Mouse (Mus musculus) heart, embryonic 16.5 days (tissue): ENCODE results near the gene Per1. TPM values are rescaled to one million over a fixed set of nuclear protein-coding genes. Genes with fewer than 3 reads are reported as not detected.

ENCODE experiments used
- ATAC-seq: fragments of 200-750 bp; cut with Nextera tagmentation; replicated peaks from 2 replicates; pipeline ENCODE4 v1.8.0; 2017; ENCODE audit warnings: moderate number of reproducible peaks; ENCODE audit not compliant: insufficient read depth, low FRiP score; ENCODE audit errors: extremely low read depth
- H3K27ac ChIP-seq: fragments of 300-500 bp; sonication (generic); 2 replicates; pipeline ENCODE4 v1.5.1; 2014; ENCODE audit warnings: mild to moderate bottlenecking, low read length, control low read depth, moderate library complexity
- H3K27me3 ChIP-seq: fragments of 300-500 bp; sonication (generic); 2 replicates; pipeline ENCODE4 v1.6.1; 2014; ENCODE audit warnings: low read length, mixed read lengths; ENCODE audit not compliant: control insufficient read depth, insufficient read depth
- H3K36me3 ChIP-seq: fragments of 300-500 bp; sonication (generic); 2 replicates; pipeline ENCODE4 v1.6.1; 2014; ENCODE audit not compliant: control insufficient read depth, insufficient read depth
- H3K4me1 ChIP-seq: fragments of 300-500 bp; sonication (generic); 2 replicates; pipeline ENCODE4 v1.6.1; 2014; ENCODE audit warnings: low read length, mixed read lengths; ENCODE audit not compliant: control insufficient read depth, insufficient read depth
- H3K4me2 ChIP-seq: fragments of 300-500 bp; sonication (generic); 2 replicates; pipeline ENCODE4 v1.6.1; 2014; ENCODE audit warnings: low read depth, mild to moderate bottlenecking, control low read depth, low read length
- H3K4me3 ChIP-seq: fragments of 300-500 bp; sonication (generic); 2 replicates; pipeline ENCODE4 v1.5.1; 2014; ENCODE audit warnings: mild to moderate bottlenecking, control low read depth, low read length
- H3K9ac ChIP-seq: fragments of 300-500 bp; sonication (generic); 2 replicates; pipeline ENCODE4 v1.6.1; 2014; ENCODE audit warnings: low read length, control low read depth
- H3K9me3 ChIP-seq: fragments of 300-500 bp; sonication (generic); replicated peaks from 2 replicates; pipeline ENCODE4 v1.6.1; 2016; ENCODE audit warnings: low read length; ENCODE audit not compliant: control insufficient read depth
- WGBS: fragments of 180-500 bp; shearing (Covaris S2); extraction: QIAGEN DNeasy Blood & Tissue Kit; methylation state at CpG from one replicate; pipeline ENCODE4 v1.1.7; 2014; 5-methylcytosine and 5-hydroxymethylcytosine counted together
- polyA plus RNA-seq: library from polyadenylated mRNA; unstranded; fragments of >200 nt; fragmentation: Nextera tagmentation; extraction: Ambion mirVana; gene quantifications from 2 replicates; pipeline ENCODE4 v1.2.1, GENCODE M21; 2015

Gene Per1
- polyA plus RNA-seq, 1 experiment from 2014 or later: 19.6 TPM

GRCm38 (mm10) chr11:69070590-69071222, 24.3 kb upstream of the Per1 start, which contains the start of gene Tmem107:
TSS of gene Tmem107 (plus strand) at chr11:69070806.
- peak within 1 kb of the TSS; percentile 92 for H3K9ac ChIP-seq
- H3K27ac ChIP-seq: peak within 1 kb of the TSS; percentile 96
- under 1% methylated on average over 47 of the region's 47 CpGs for WGBS
- peaks cover 42% of the 10 kb centered on the region for H3K4me1 ChIP-seq
- peak within 1 kb of the TSS; percentile 80 for H3K4me3 ChIP-seq
- no peaks in the 10 kb centered on the region for H3K27me3 ChIP-seq
- H3K9me3 ChIP-seq: no peaks in the 10 kb centered on the region
- peak within 1 kb of the TSS; percentile 63 for H3K4me2 ChIP-seq
- ATAC-seq: peak; percentile 84
- no peaks in the 10 kb centered on the region for H3K36me3 ChIP-seq

GRCm38 (mm10) chr11:69071262-69071661, 23.8 kb upstream of the Per1 start:
- Histone ChIP-seq H3K9me3 (no peaks in the 10 kb centered on the region), H3K36me3 (no peaks in the 10 kb centered on the region), H3K27ac (peak overlapping the region; percentile 96), H3K27me3 (no peaks in the 10 kb centered on the region), H3K4me1 (peaks cover 39% of the 10 kb centered on the region), H3K4me2 (peak overlapping the region; percentile 63), H3K9ac (peak overlapping the region; percentile 92), H3K4me3 (peak overlapping the region; percentile 80)
- 28% methylated on average over 9 of the region's 9 CpGs for WGBS
- ATAC-seq: no peak

GRCm38 (mm10) chr11:69072234-69072633, 22.8 kb upstream of the Per1 start:
- Histone ChIP-seq H3K4me1 (peaks cover 37% of the 10 kb centered on the region), H3K36me3 (no peaks in the 10 kb centered on the region), H3K9me3 (no peaks in the 10 kb centered on the region), H3K27me3 (no peaks in the 10 kb centered on the region), H3K4me2 (peak overlapping the region; percentile 64), H3K4me3 (no peak overlapping the region), H3K27ac (peak overlapping the region; percentile 90), H3K9ac (peak overlapping the region; percentile 77)
- 81% methylated on average over 11 of the region's 11 CpGs for WGBS
- ATAC-seq: no peak

GRCm38 (mm10) chr11:69072666-69073064, 22.4 kb upstream of the Per1 start:
- H3K27ac ChIP-seq: peak overlapping the region; percentile 90
- H3K4me1 ChIP-seq: peaks cover 33% of the 10 kb centered on the region
- H3K36me3 ChIP-seq: no peaks in the 10 kb centered on the region
- peak overlapping the region; percentile 77 for H3K9ac ChIP-seq
- no peak for ATAC-seq
- H3K9me3 ChIP-seq: no peaks in the 10 kb centered on the region
- H3K4me3 ChIP-seq: peak overlapping the region; percentile 46
- H3K4me2 ChIP-seq: peak overlapping the region; percentile 64
- 15% methylated on average over 9 of the region's 9 CpGs for WGBS
- no peaks in the 10 kb centered on the region for H3K27me3 ChIP-seq

- peak overlapping the region; percentile 77 for H3K9ac ChIP-seq
- peak overlapping the region; percentile 46 for H3K4me3 ChIP-seq
- H3K4me1 ChIP-seq: peaks cover 31% of the 10 kb centered on the region
- H3K9me3 ChIP-seq: no peaks in the 10 kb centered on the region
- WGBS: under 1% methylated on average over 14 of the region's 14 CpGs
- no peaks in the 10 kb centered on the region for H3K36me3 ChIP-seq
- ATAC-seq: peak; percentile 53
- peak overlapping the region; percentile 64 for H3K4me2 ChIP-seq
- no peaks in the 10 kb centered on the region for H3K27me3 ChIP-seq
- peak overlapping the region; percentile 90 for H3K27ac ChIP-seq
These were observed 21.7 kb upstream of the Per1 start for GRCm38 (mm10) chr11:69073065-69073888.

GRCm38 (mm10) chr11:69073951-69074775, 20.9 kb upstream of the Per1 start:
- peak overlapping the region; percentile 77; the same call in 1 of the 2 replicates for H3K9ac ChIP-seq
- H3K36me3 ChIP-seq: no peaks in the 10 kb centered on the region
- H3K4me1 ChIP-seq: peaks cover 31% of the 10 kb centered on the region
- H3K4me3 ChIP-seq: no peak overlapping the region
- H3K27me3 ChIP-seq: no peaks in the 10 kb centered on the region
- 42% methylated on average over 6 of the region's 6 CpGs for WGBS
- no peak for ATAC-seq
- H3K9me3 ChIP-seq: no peaks in the 10 kb centered on the region
- no peak overlapping the region for H3K4me2 ChIP-seq
- H3K27ac ChIP-seq: peak overlapping the region; percentile 90

GRCm38 (mm10) chr11:69074776-69075069, 20.3 kb upstream of the Per1 start:
- Histone ChIP-seq H3K36me3 (no peaks in the 10 kb centered on the region), H3K27ac (peak overlapping the region; percentile 90; the same call in 1 of the 2 replicates), H3K9me3 (no peaks in the 10 kb centered on the region), H3K27me3 (no peaks in the 10 kb centered on the region), H3K4me1 (peaks cover 31% of the 10 kb centered on the region), H3K4me3 (no peak overlapping the region), H3K4me2 (no peak overlapping the region), H3K9ac (0 out of 2 replicates have a peak overlapping the region, but pooled peaks have one; percentile 15)
- WGBS: 49% methylated on average over 2 of the region's 2 CpGs
- no peak for ATAC-seq

- ATAC-seq: no peak
- no peaks in the 10 kb centered on the region for H3K27me3 ChIP-seq
- H3K4me2 ChIP-seq: no peak overlapping the region
- no peaks in the 10 kb centered on the region for H3K9me3 ChIP-seq
- WGBS: 56% methylated on average over 8 of the region's 9 CpGs
- H3K4me1 ChIP-seq: peaks cover 27% of the 10 kb centered on the region
- no peak overlapping the region for H3K4me3 ChIP-seq
- H3K27ac ChIP-seq: no peak overlapping the region
- no peaks in the 10 kb centered on the region for H3K36me3 ChIP-seq
- H3K9ac ChIP-seq: no peak overlapping the region
These were observed 19.1 kb upstream of the Per1 start for GRCm38 (mm10) chr11:69075764-69076479.
